Mouse (Mus musculus) olfactory bulb, adult 2 months (tissue): ENCODE results near the gene 1810013L24Rik.

ENCODE experiments used
- CTCF ChIP-seq: fragments of 200-500 bp; IDR thresholded peaks from 2 replicates; pipeline ENCODE4 v1.5.1; 2012; ENCODE audit warnings: low read depth, mild to moderate bottlenecking, low read length, moderate library complexity; ENCODE audit not compliant: insufficient read depth
- POLR2A ChIP-seq: fragments of 200-500 bp; IDR thresholded peaks from 2 replicates; pipeline ENCODE4 v1.6.1; 2012; ENCODE audit warnings: mild to moderate bottlenecking, low read depth, low read length, moderate library complexity; ENCODE audit not compliant: insufficient read depth

- TF ChIP-seq CTCF: no peak
- TF ChIP-seq POLR2A: no peak
Measured at GRCm38 (mm10) chr16:8781191-8781590, 48.7 kb upstream of the 1810013L24Rik start.
